Mouse (Mus musculus) kidney, embryonic 14.5 days (tissue): ENCODE measurements around the gene Gm5797. TPM values are rescaled to one million over a fixed set of nuclear protein-coding genes. Genes with fewer than 3 reads are reported as not detected.
"Not testable (repeated sequence)": the region's sequence is repeated elsewhere in the genome, so short reads cannot be mapped to it uniquely, and the experiment has no call there.

Source experiments
- ATAC-seq: fragments of 200-750 bp; cut with Nextera tagmentation; 2 replicates; pipeline ENCODE4 v1.8.0; 2017; ENCODE audit warnings: moderate number of reproducible peaks, mild to moderate bottlenecking, moderate TSS enrichment, moderate library complexity; ENCODE audit not compliant: low FRiP score, low TSS enrichment
- H3K27ac ChIP-seq: fragments of 300-500 bp; sonication (generic); 2 replicates; pipeline ENCODE4 v1.5.1; 2014; ENCODE audit warnings: low read depth, mild to moderate bottlenecking, low read length, moderate library complexity, mixed read lengths
- H3K27me3 ChIP-seq: fragments of 300-500 bp; sonication (generic); 2 replicates; pipeline ENCODE4 v1.6.1; 2014; ENCODE audit warnings: mild to moderate bottlenecking, low read length; ENCODE audit not compliant: control insufficient read depth, insufficient read depth
- H3K36me3 ChIP-seq: fragments of 300-500 bp; sonication (generic); 2 replicates; pipeline ENCODE4 v1.6.1; 2014; ENCODE audit warnings: low read length, mixed read lengths; ENCODE audit not compliant: control insufficient read depth, insufficient read depth
- H3K4me1 ChIP-seq: fragments of 300-500 bp; sonication (generic); 2 replicates; pipeline ENCODE4 v1.6.1; 2014; ENCODE audit warnings: low read length, mixed read lengths; ENCODE audit not compliant: control insufficient read depth, insufficient read depth
- H3K4me2 ChIP-seq: fragments of 300-500 bp; sonication (generic); replicated peaks from 2 replicates; pipeline ENCODE4 v1.6.1; 2014; ENCODE audit warnings: low read depth, mild to moderate bottlenecking, low read length
- H3K4me3 ChIP-seq: fragments of 300-500 bp; sonication (generic); 2 replicates; pipeline ENCODE4 v1.5.1; 2014; ENCODE audit warnings: mild to moderate bottlenecking, low read length
- H3K9ac ChIP-seq: fragments of 300-500 bp; sonication (generic); 2 replicates; pipeline ENCODE4 v1.6.1; 2014; ENCODE audit warnings: low read depth, mild to moderate bottlenecking, low read length, moderate library complexity
- H3K9me3 ChIP-seq: fragments of 300-500 bp; sonication (generic); 2 replicates; pipeline ENCODE4 v1.6.1; 2016; ENCODE audit warnings: low read length; ENCODE audit not compliant: control insufficient read depth
- WGBS: fragments of 180-500 bp; shearing (Covaris S2); extraction: QIAGEN DNeasy Blood & Tissue Kit; methylation state at CpG from one replicate; pipeline ENCODE4 v1.1.7; 2014; 5-methylcytosine and 5-hydroxymethylcytosine counted together
- polyA plus RNA-seq: library from polyadenylated mRNA; unstranded; fragments of >200 nt; fragmentation: Nextera tagmentation; extraction: Ambion mirVana; gene quantifications from 2 replicates; pipeline ENCODE4 v1.2.1, GENCODE M21; 2014

The Gm5797 gene
- not detected in 2 replicates for polyA plus RNA-seq

- H3K27ac ChIP-seq, H3K9me3 ChIP-seq, H3K4me2 ChIP-seq, H3K36me3 ChIP-seq, ATAC-seq, H3K4me1 ChIP-seq, H3K9ac ChIP-seq, H3K27me3 ChIP-seq, H3K4me3 ChIP-seq: not testable (repeated sequence)
- WGBS: no CpG with 5 or more reads among the region's 1 CpGs
Observed at GRCm38 (mm10) chr14:7332295-7332694, at the start of gene Gm5797. TSS of gene Gm5797 (minus strand) at chr14:7332395.

GRCm38 (mm10) chr14:7365034-7365433 lies 32.8 kb upstream of the Gm5797 start, which contains the start of gene Gm8374:
TSS of gene Gm8374 (minus strand) at chr14:7365134.
- not testable (repeated sequence) for H3K4me2 ChIP-seq, H3K27ac ChIP-seq, H3K4me1 ChIP-seq, H3K27me3 ChIP-seq, H3K36me3 ChIP-seq, H3K4me3 ChIP-seq, H3K9me3 ChIP-seq, H3K9ac ChIP-seq, ATAC-seq
- WGBS: 85% methylated on average over 3 of the region's 3 CpGs

GRCm38 (mm10) chr14:7315093-7315492 lies 17.1 kb downstream of the Gm5797 start:
- Histone ChIP-seq H3K9ac (peak overlapping the region; percentile 48), H3K4me3 (peak overlapping the region; percentile 44), H3K4me2 (peak overlapping the region; percentile 55)
- H3K4me1 ChIP-seq, ATAC-seq, H3K27ac ChIP-seq, H3K9me3 ChIP-seq, H3K27me3 ChIP-seq, H3K36me3 ChIP-seq: not testable (repeated sequence)
- 2% methylated on average over 10 of the region's 19 CpGs for WGBS

GRCm38 (mm10) chr14:7314661-7315060 lies 17.5 kb downstream of the Gm5797 start, which contains the start of gene Gm3739:
TSS of gene Gm3739 (minus strand) at chr14:7315049.
- H3K27me3 ChIP-seq, ATAC-seq, H3K36me3 ChIP-seq, H3K9me3 ChIP-seq, H3K27ac ChIP-seq, H3K4me1 ChIP-seq: not testable (repeated sequence)
- WGBS: 3% methylated on average over 12 of the region's 35 CpGs
- H3K4me3 ChIP-seq: peak within 1 kb of the TSS; percentile 44
- peak within 1 kb of the TSS; percentile 48 for H3K9ac ChIP-seq
- H3K4me2 ChIP-seq: peak within 1 kb of the TSS; percentile 55

Other genes starting within 250 kb of the Gm5797 start
- 1.3 and 1.6 TPM in 2 replicates for gene Gm3696, start 231.8 kb downstream of the Gm5797 start, polyA plus RNA-seq
- gene Gm6676, start 207.0 kb downstream of the Gm5797 start, polyA plus RNA-seq: not detected in 2 replicates
- 4.1 and 4.6 TPM in 2 replicates for gene Gm3512, start 157.9 kb downstream of the Gm5797 start, polyA plus RNA-seq
- not detected in 2 replicates for gene Gm16434, start 137.9 kb downstream of the Gm5797 start, polyA plus RNA-seq
- gene Gm3727, start 67.7 kb downstream of the Gm5797 start, polyA plus RNA-seq: not detected in 2 replicates
- 1.1 and 1.5 TPM in 2 replicates for gene Gm3739, start 17.3 kb downstream of the Gm5797 start, polyA plus RNA-seq
- not detected in 2 replicates for gene Gm8374, start 32.7 kb upstream of the Gm5797 start, polyA plus RNA-seq
- gene Gm3755, start 118.5 kb upstream of the Gm5797 start, polyA plus RNA-seq: not detected in 2 replicates
- gene Gm3752, start 151.4 kb upstream of the Gm5797 start, polyA plus RNA-seq: 0.34 and 0.84 TPM in 2 replicates
- 0.58 and 0.66 TPM in 2 replicates for gene Gm3558, start 236.2 kb upstream of the Gm5797 start, polyA plus RNA-seq